Mouse (Mus musculus) cerebellum, postnatal 36 days (tissue): ENCODE data around the gene Skap1.

ENCODE experiments used
- DNase-seq, 2 experiments: peaks; one replicate each; pipeline ENCODE4 v3.0.0; 2021 to 2022; ENCODE audit warnings: mixed read lengths in 2 of 2

Gene Skap1

DNA sequence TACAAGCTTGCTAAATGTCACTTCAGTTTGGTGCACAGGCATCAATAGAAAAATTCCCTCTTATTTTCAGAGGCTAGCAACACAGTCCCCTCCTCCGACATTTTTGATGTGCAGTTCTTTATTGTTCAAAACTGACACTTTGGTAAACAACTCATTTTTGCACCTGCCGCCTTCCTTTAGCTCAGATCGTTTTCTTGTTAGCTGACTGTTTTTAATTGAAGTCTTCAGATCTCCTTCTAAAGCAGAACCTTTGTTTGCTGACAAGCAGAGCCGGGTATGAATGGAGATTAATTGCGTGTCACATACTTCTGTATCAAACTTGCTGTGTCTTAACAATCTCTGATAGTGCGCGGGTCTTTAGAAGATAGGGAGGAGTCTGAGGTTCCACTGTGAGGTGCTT, 2.0 kb downstream of the Skap1 start:
- DNase-seq, result no peak

DNA sequence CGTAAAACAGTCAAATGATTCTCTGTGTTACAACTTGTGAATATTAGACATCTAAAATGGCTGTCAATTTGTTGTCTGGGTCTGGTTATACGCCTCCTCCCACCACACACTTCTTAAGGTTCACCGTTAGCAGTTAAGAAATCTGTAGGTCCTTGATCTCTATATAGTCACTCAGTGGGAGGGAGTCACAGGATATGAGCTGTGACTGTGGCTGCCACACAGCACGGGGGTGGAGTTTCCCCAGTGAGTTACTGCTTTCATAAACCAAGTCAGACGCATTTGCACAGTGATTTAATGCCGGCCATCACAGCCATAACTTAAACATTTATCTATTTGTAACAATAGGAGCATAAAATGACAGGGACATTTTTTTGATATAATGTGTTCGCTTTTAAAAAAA, 2.6 kb downstream of the Skap1 start:
- no peak for DNase-seq

DNA sequence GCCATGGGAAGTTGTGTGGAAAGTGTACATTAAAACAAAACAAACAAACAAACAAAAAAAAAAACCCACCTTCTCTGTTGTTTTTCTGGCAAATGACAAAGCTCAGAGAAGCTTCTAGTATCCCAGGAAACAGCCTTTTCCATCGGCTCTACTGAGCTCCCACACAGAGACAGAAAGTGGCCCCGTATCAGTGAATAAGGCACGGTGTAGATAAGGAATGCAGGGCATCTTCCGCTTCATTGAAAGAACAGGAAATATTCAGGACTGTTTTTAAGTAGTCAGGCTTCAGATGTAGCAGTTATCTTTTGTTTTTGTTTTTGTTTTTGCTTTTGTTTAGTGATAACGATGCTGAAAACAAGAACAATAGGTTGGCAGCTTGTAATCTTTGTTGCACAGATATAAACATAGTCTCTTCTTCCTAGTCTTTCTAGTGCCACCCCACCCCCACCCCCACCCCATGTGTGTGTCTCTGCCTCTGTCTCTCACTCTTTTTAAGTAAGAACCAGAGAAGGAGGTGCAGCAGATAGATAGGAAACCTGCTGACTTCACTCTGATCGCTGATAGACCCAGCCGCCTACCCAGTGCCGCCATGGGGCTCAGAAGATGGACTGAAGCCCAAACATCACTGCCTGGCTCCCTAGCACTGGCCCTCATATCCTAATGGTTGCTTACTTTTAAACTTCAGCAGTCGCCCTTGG, 3.8 kb downstream of the Skap1 start:
- DNase-seq, result no peak

DNA sequence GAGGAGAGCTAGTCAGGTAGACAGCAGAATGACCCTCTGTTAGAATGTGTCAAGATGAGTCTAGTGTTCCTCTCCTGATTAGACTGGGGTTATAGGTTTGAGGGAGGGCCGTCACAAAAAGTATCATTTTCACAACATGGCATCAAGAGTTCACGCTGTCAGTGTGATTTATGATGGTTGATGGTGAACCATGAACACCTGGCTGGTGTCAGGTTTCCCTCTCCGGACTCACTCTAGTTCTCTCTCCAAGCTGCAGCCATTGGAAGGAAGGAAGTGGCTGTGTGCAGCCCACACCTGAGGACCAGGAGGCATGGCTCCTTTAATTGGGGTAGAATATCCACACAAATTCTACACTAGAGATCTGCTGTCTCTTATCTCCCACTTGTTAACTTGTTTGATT, 18.3 kb downstream of the Skap1 start:
- no peak for DNase-seq

DNA sequence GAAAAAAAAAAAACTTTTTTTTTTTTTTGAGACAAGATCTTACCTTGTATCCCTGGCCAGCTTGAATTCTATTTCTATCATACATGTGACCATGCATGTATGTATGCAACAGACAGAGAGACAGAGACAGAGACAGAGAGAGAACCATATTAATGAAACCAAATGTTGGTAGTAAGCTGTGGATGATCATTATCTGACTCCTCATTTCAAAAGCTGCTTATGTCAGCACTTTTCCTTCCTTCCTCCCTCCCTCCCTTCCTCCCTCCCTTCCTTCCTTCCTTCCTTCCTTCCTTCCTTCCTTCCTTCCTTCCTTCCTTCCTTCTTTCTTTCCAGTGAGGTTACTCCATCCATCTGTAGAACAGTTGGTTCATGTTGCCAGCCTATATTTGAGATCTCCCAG, 18.8 kb downstream of the Skap1 start:
- no peak for DNase-seq

DNA sequence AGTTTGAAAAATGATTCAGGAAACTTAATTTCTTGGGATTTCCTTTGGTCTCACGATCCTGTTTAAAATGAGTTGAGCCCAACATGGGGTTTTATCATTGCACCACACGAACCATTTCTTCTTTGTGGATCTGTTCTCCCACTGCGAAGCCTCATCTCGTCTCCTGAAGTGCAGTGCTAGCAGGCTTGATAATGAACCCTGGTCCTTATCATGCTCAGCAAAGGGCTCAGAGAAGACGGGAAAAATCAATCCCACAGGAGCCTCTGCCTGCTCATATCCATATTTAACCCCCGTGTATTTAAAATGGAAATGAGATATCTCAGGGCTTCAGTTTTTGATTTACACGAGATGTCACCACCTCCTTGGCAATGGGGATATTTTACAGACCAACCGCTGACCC, 34.1 kb downstream of the Skap1 start:
- DNase-seq, result no peak

DNA sequence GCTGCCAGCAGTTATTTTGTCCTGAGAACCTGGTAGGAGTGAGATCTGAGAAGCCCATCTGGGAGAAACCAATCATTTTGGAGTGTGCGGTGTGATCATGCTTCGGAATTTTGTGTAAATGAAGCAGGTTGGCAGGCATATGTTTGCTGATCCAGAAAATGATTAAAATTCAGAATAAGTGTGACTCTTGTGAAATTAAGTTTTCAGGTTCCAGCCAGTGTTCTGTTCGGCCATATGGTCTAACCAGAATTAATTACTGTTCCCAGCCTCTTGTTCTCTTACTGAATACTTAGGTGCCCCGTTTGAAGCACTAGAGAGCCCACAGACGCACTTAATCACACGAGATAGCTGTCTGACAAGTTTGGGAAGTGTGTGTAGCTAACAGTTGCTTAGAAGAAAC, 36.6 kb downstream of the Skap1 start:
- no peak for DNase-seq

DNA sequence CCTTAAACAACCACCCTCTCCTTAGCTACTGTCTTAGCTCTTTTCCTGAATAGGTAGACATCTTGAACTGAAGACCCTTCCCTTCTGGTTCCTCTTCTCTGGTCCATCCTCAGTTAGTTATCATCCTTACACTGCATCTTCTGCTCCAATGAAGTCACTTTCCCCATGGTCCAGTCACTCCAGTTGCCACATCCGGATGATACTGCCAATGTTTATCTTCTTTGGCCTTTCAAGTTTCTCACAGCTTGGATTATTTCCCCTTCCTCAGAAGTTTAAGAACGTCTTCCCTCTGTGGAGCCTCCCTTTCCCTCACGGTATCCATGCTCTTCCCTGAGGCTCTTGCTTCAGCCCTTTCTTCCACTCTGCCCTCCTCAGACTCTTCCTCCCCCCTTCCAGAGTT, 38.6 kb downstream of the Skap1 start:
- no peak for DNase-seq

DNA sequence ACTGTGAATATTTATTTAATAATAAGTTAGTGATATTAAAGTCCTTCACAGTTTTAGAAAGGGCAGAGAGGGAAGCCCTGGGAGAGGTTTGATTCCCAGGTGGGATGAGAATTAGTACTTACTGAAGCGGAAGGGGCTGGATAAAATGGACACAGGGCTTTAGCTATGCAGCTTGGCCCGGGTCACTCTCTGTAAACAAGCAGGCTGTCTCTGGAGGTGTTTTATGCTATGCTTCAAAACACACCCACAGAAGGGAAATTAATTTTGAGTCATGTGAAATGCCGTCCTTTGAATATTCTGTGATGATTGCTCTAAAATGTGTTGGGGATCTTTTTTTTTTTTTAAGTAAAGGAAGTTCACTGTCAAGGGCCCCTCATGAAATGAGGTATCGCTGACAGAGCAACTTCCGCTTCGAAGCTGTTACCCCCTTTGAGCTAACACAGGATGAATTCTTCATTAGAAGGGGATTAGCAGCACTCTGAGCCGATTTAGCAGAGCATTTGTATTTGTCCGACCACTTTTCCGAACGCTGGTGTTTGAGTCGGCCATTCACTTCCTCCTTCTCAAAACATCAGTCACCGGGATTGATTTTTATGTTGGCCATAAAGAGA, 40.2 kb downstream of the Skap1 start:
- no peak for DNase-seq

DNA sequence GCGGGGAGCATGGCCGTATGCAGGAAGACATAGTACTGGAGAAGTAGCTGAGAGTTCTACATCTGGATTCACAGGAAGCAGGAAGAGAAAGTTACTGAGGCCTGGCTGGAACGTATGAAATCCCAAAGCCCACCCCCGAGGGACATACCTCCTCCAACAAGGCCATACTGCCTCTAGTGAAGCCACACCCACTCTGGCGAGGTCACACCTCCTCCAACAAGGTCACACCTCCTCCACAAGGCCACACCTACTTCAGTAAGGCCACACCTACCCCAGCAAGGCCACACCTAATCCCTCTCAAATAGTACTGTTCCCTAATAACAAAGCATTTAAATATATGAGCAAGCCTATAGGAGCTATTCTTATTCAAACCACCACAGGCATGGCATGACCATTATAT, 41.4 kb downstream of the Skap1 start:
- no peak for DNase-seq

DNA sequence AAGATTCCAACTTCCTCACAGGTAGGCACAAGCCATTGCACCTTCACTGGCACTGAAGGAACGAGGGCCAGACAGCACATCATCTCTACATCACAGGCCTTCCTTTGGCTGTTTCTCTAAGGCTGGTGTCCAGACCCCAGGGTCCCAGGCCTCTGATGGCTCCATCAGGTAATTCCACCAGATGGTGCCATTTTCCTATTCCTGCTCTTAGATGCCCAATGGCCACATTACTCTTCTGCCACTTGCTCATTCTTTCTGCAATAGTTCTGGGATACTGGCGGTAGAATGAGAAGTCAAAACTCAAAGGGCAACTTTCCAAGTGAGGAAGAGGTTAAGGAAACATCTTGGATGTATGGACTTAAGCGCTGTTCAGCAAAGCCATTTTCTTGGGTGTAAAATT, 50.8 kb downstream of the Skap1 start:
- no peak for DNase-seq

DNA sequence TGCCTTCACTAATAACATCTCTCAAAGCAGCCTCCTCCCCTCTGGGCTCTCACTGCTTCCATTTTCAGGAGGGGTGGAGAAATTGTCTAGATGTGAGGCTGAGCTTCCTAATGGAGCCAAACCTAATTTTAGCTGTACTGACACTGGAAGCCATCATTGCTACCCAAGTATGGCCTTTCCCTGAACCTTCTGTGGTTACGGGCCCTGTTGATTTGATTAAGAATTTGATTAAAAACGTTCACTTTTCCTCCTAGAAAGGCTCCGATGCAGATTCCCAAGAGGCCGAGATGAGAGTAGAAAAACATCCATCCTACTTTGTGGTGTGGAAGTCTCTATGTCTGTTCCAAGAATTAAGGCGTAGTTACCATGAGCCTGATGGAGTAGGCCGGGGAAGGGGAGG, 60.1 kb downstream of the Skap1 start:
- no peak for DNase-seq

DNA sequence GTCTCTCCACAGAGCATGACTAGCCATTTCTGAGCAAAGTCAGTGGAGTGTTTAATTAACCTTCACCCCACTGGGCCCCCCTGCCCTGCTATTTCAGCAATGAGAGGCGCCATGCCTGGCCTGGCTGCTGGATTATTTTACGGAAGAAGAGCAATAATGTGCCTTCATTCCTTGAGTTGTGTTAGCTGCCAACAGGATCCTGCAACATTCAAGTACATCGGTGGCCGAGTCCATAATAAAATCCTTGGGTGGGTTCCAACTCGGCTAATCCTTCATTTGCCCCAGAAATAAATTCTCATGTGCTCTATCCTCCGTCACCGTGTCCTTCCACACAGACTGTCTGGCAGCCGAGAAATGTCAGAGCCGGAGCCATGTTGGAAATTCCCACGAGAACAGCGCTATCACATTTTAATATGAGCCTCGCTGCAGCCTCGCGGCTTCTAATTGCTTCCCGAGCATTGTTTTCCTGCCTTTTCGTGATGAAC, 61.8 kb downstream of the Skap1 start:
- DNase-seq, result no peak

DNA sequence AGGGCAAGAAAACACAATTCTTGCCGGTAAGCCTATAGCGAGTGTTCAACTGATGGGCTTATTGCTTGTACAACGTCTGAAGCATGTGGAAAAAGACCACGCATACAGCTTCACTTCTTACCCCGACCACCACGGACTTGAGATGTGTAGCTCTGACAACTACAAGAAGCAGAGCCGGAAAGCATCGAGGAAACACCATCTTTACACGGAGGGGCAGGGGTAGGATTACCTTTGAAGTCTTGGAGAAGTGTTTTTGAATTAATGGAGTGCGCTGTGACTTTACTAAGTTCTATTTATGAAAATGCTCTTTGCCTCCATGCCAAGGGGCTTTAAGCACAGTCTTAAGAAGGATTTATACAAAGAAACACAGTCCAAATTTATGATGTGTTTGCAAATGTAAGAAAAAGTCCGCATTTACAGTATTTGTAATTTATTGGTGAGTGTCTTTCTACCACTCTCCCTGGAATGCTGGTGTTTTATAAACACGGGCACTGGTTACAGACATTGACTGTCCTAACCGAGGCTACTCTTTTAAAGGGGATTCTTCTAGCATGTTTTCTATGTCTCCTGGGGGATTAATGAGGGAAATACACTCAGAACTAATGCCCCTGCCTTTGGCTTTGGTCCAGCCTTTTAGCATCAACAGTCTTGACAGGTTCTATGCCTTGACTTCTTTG, 67.5 kb downstream of the Skap1 start:
- DNase-seq, result no peak

DNA sequence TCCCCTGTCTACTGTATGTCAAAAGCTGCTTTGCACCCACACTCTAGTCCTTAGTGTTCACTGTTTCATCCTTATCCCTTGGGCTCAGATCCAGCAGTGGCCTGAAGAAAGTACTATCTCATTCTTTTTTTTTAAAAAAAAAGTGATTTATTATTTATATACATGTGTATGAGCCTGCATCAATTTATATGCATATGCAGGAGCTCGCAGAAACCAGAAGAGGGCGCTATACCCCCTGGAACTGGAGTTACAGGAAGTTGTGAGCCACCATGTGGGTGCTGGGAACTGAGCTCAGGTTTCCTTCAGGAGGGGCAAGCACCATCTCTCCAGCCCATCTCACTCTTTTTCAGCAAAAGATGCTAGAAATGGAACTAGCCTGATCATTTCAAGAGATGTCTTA, 70.1 kb downstream of the Skap1 start:
- DNase-seq, result no peak

DNA sequence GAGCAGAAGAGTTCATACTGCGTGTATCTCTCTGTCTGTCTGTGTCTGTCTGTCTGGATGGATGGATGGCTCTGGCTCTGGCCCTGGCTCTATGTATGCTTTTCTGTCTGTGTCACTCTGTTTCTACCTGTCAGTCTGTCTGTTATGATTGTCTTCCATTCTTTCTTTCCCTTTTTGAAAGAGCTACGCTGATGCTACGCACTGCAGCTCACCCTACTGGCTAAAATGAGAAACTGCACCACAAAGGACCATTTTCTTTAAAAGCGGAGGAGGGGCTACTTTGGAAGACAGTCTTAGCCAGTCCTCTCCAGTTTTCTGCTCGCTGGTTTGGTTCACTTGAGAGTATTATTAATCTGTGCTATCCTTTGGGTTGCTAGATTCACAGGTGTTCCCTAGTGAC, 71.8 kb downstream of the Skap1 start:
- no peak for DNase-seq

DNA sequence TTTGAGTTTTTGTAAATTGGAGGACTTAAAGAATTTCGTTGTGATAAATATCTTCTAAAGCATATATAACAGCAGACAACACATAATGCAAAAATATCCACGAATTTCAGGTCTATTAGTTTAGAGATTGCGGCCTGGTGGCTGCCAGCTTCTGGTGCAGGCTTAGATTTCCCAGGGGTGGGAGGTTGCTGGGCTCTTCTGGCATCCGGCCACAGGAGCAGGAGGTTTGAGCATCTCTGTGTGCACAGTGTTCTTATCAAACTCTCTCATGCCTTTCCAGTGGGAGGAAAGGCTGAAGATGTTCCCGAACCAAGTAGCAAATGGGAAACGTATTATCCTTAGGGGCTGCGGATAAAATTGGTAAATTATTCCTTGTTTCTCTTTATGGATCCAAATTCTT, 77.6 kb downstream of the Skap1 start:
- no peak for DNase-seq

DNA sequence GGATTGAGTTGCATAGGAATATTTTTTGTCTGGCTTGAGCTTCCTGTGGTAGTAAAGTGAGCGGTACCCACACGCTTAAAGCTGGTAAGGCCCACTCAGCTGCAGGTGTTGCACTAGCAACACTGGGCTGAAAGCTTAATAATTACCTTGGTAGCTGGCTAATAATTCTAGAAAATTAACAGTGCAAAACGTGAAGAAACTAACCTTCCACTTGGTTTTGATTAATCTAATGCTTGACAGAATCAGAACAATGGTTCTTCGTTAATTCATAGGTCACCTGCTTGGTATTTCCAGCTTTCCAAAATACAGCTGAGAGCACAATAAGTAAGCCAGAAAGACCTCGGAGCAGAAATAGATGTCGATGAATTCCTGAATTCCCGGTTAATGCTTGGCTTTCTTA, 78.2 kb downstream of the Skap1 start:
- DNase-seq, result no peak

DNA sequence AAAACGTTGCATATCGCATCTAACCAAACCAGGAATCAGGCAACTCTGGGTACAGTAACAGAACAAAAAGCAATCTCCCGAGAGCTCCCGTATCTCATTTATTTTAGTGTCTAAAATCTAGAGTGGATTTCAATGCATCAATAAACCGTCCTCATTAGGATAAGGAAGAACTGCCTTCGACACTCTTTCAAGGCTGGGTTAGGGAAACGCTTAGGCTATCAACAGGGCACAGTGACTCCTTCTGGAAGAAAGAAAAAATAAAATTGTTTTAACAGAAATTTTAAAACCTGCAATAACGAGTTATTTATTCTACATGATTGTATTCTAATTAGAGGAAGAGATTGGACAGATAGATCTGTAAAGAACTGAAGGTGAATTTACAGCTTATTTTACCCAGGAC, 82.0 kb downstream of the Skap1 start:
- DNase-seq, result no peak

DNA sequence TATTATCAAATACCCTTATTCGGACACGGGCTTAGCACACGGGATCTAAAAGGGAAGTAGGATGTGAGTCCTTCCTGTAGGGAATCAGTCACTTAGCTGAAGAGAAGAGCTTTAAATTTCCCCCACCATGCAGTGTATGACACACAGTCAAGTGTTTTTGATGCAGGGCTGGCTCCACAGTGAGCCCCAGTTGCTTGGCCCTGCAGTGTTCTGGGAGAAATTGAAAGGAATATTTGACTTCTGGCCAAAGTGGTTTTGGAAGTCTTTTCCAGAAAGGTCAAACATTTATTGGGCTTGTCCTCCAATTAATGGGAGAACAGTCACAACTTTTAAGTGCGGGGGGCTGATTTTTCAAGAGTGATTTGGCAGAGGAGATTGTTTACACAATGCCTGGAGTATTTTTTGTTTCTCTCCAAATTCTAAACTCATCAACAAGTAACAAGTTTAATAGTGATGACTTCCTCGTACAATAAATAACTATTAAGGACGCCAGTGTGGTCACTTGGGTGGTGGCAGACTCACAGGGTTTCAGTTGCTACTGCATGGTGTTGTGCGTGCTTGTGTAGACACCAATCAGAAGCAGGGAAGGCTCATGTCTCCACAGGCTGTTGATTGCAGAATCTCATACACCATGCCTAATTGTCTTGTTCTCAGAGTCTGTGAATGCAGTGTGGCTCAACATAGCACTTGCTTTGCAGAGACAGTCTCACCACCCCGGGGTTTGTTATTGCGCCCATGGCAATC, 86.7 kb downstream of the Skap1 start:
- no peak for DNase-seq

DNA sequence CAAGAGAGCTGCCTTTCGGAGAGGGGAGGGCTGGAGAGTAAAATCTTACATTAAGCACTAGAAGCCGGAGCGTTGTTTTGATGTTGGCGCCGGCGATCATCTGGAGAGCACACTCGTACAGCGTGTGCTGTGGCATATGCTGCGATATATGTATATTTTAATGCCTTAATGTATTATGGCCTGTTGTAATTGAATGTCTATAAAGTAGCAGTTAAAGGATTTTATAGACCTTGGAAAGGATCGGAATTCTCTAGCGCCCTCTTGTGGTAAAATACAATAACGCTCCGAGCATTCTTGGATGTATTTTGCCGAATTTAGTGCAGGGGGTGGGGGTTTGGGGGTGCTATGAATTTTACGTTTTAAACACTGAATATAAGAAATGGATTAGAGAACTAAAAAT, 88.7 kb downstream of the Skap1 start:
- DNase-seq, result peak in 1 of 2 experiments; percentile 14

DNA sequence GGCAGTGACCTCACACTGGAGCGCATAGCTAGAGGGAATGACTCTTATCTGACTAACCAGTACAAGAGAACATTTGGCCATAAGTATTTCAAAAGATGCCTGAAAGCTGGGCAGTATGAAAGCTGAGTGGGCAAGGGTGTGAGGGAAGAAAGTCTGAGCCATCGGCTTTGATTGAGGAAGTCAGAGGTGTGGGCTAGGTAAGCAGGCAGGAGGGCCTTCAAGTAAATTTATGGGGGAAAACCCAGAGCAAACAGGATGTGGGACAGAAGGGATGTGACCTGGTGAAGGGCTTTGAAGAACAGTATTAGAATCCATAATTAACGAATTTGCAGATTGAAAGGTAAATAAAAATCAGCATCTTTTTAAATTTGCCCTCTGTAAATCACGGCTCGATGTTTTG, 95.8 kb downstream of the Skap1 start:
- no peak for DNase-seq

DNA sequence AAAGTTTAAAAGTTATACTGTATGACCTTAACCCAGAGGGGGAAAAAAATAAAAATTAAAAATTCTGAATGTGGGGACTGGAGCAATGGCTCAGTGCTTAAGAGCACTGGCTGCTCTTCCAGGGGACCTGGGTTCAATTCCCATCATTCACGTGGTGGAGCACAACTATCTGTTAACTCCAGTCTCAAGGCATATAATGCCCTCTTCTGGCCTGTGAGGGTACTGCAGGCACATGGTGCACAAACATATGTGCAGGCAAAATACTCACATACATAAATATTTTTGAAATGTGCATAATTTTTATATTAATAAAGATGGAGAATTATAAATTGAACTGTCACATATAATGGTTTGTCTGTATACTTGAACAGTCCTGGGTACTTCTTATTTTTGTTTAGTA, 99.7 kb downstream of the Skap1 start:
- no peak for DNase-seq

DNA sequence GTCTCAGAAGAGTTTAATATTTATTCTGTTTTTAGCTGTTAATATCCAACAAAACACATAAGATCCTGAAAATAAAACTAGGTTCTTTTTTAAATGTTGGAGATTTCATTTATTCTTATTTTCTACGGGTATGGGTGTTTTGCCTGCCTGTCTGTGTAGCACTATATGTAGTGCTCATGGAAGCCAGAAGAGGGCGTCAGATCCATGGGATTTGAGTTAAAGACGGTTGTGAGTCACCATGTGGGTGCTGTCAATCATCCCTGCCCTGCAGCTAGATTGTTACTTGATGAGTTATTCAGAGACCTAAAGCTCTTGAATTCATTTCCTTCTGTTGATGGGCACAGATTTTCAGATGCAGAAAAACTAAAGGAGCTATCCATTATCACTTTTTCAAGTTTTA, 108.1 kb downstream of the Skap1 start:
- DNase-seq, result no peak
